Mouse (Mus musculus) small intestine, adult 2 months (tissue): ENCODE measurements at regions not wholly inside any gene's neighbourhood (a gene's known extent, or its start where the extent isn't known, plus 50 kb on each side); places are given as distances from the start of the nearest gene placed in this dataset.
"Not testable (repeated sequence)": the region's sequence is repeated elsewhere in the genome, so short reads cannot be mapped to it uniquely, and the experiment has no call there.

Experiments used
- H3K27ac ChIP-seq: fragments of 200-500 bp; 2 replicates; pipeline ENCODE4 v1.5.1; 2012; ENCODE audit warnings: low read depth, low read length, control low read depth, inconsistent platforms; ENCODE audit not compliant: insufficient read depth
- H3K27me3 ChIP-seq: fragments of 200-500 bp; 2 replicates; pipeline ENCODE4 v1.6.1; 2012; ENCODE audit warnings: mild to moderate bottlenecking, moderate library complexity, low read length, inconsistent platforms; ENCODE audit not compliant: control insufficient read depth, insufficient read depth
- H3K36me3 ChIP-seq: fragments of 200-500 bp; 2 replicates; pipeline ENCODE4 v1.6.1; 2012; ENCODE audit warnings: mild to moderate bottlenecking, low read length, control low read depth, inconsistent platforms; ENCODE audit not compliant: control insufficient read depth, insufficient read depth
- H3K4me1 ChIP-seq: fragments of 200-500 bp; 2 replicates; pipeline ENCODE4 v1.6.1; 2012; ENCODE audit warnings: low read length, inconsistent platforms, mixed read lengths; ENCODE audit not compliant: control insufficient read depth, insufficient read depth, insufficient read length
- H3K4me3 ChIP-seq: fragments of 200-500 bp; 2 replicates; pipeline ENCODE4 v1.5.1; 2012; ENCODE audit warnings: low read depth, mild to moderate bottlenecking, control low read depth, inconsistent platforms, low read length, moderate library complexity
- CTCF ChIP-seq: fragments of 200-500 bp; IDR thresholded peaks from 2 replicates; pipeline ENCODE4 v1.5.1; 2012; ENCODE audit warnings: low read depth, mild to moderate bottlenecking, control low read depth, inconsistent platforms, low read length, moderate library complexity, mixed read lengths; ENCODE audit not compliant: insufficient replicate concordance, insufficient read length; ENCODE audit errors: extremely low read depth
- POLR2A ChIP-seq: fragments of 200-500 bp; IDR thresholded peaks from 2 replicates; pipeline ENCODE4 v1.6.1; 2012; ENCODE audit warnings: low read depth, mild to moderate bottlenecking, control low read depth, inconsistent platforms, low read length, moderate library complexity
- WGBS: fragments of 180-500 bp; shearing (Covaris S2); methylation state at CpG from one replicate; pipeline ENCODE4 v1.1.7; 2018; 5-methylcytosine and 5-hydroxymethylcytosine counted together

GRCm38 (mm10) chrX:19341231-19342007, 139.7 kb downstream of the Tex13c3 start:
- H3K27ac ChIP-seq, H3K4me3 ChIP-seq, H3K27me3 ChIP-seq, H3K4me1 ChIP-seq, H3K36me3 ChIP-seq: not testable (repeated sequence)
- WGBS: 73% methylated on average over 3 of the region's 3 CpGs

- TF ChIP-seq POLR2A (no peak), CTCF (no peak)
- 49% methylated on average over 2 of the region's 2 CpGs for WGBS
- Histone ChIP-seq H3K4me1 (no peaks in the 10 kb centered on the region), H3K27ac (no peak overlapping the region), H3K4me3 (no peak overlapping the region), H3K36me3 (no peaks in the 10 kb centered on the region), H3K27me3 (no peaks in the 10 kb centered on the region)
Measured at GRCm38 (mm10) chrX:19313286-19313685, 167.8 kb downstream of the Tex13c3 start.

GRCm38 (mm10) chrX:19311809-19312559, 169.1 kb downstream of the Tex13c3 start:
- Histone ChIP-seq H3K4me1 (no peaks in the 10 kb centered on the region), H3K27me3 (no peaks in the 10 kb centered on the region), H3K27ac (no peak overlapping the region), H3K36me3 (no peaks in the 10 kb centered on the region), H3K4me3 (no peak overlapping the region)
- TF ChIP-seq POLR2A (no peak), CTCF (no peak)
- 59% methylated on average over 1 of the region's 1 CpGs for WGBS

- TF ChIP-seq POLR2A (no peak), CTCF (no peak)
- Histone ChIP-seq H3K36me3 (no peaks in the 10 kb centered on the region), H3K4me3 (no peak overlapping the region), H3K27me3 (no peaks in the 10 kb centered on the region), H3K4me1 (no peaks in the 10 kb centered on the region), H3K27ac (no peak overlapping the region)
- WGBS: 36% methylated on average over 1 of the region's 1 CpGs
Measured at GRCm38 (mm10) chrX:19311377-19311776, 169.7 kb downstream of the Tex13c3 start.

GRCm38 (mm10) chrX:19288171-19288570, 192.9 kb downstream of the Tex13c3 start:
- Histone ChIP-seq H3K27ac (no peak overlapping the region), H3K36me3 (no peaks in the 10 kb centered on the region), H3K27me3 (no peaks in the 10 kb centered on the region), H3K4me1 (no peaks in the 10 kb centered on the region), H3K4me3 (no peak overlapping the region)
- 63% methylated on average over 2 of the region's 2 CpGs for WGBS
- no peak for TF ChIP-seq CTCF
- no peak for TF ChIP-seq POLR2A

GRCm38 (mm10) chrX:19286431-19286830, 194.7 kb downstream of the Tex13c3 start:
- H3K27ac ChIP-seq: no peak overlapping the region
- no peaks in the 10 kb centered on the region for H3K36me3 ChIP-seq
- H3K27me3 ChIP-seq: no peaks in the 10 kb centered on the region
- no peak for TF ChIP-seq POLR2A
- TF ChIP-seq CTCF: no peak
- no peak overlapping the region for H3K4me3 ChIP-seq
- 75% methylated on average over 5 of the region's 5 CpGs for WGBS
- H3K4me1 ChIP-seq: no peaks in the 10 kb centered on the region

- no peaks in the 10 kb centered on the region for H3K4me1 ChIP-seq
- H3K4me3 ChIP-seq: no peak overlapping the region
- H3K27me3 ChIP-seq: no peaks in the 10 kb centered on the region
- no peak for TF ChIP-seq POLR2A
- no peak for TF ChIP-seq CTCF
- 55% methylated on average over 4 of the region's 4 CpGs for WGBS
- H3K27ac ChIP-seq: no peak overlapping the region
- no peaks in the 10 kb centered on the region for H3K36me3 ChIP-seq
Measured at GRCm38 (mm10) chrX:19285773-19286172, 195.3 kb downstream of the Tex13c3 start.
